Mouse (Mus musculus) T-helper 1 cell (primary cell): Measurements from ENCODE around the gene Sft2d1.
"Not testable (repeated sequence)": the region's sequence is repeated elsewhere in the genome, so short reads cannot be mapped to it uniquely, and the experiment has no call there.

ENCODE experiments used
- in situ Hi-C: fragments of 300-600 bp; cut with MboI, MseI; formaldehyde crosslinking; loops from one replicate; pipeline ENCODE4 v1.15.1; 2025; ENCODE audit warnings: high pct_unique_total_duplicates

The Sft2d1 gene

GRCm38 (mm10) chr17:8310838-8311614 lies at the start of gene Sft2d1:
Gene Sft2d1 (plus strand): TSS chr17:8311102.
- in situ Hi-C loops, result no loop called here

GRCm38 (mm10) chr17:8264638-8265037 lies 46.3 kb upstream of the Sft2d1 start:
- in situ Hi-C loops, result not testable (repeated sequence)

GRCm38 (mm10) chr17:8272054-8272749 lies 38.7 kb upstream of the Sft2d1 start:
- in situ Hi-C loops, result no loop called here

GRCm38 (mm10) chr17:8272951-8273350 lies 38.0 kb upstream of the Sft2d1 start:
- in situ Hi-C loops, result no loop called here

GRCm38 (mm10) chr17:8276071-8276470 lies 34.8 kb upstream of the Sft2d1 start:
- in situ Hi-C loops, result no loop called here

- in situ Hi-C loops, result no loop called here
These were observed 34.2 kb upstream of the Sft2d1 start for GRCm38 (mm10) chr17:8276680-8277079.

- in situ Hi-C loops, result no loop called here
These were observed 33.6 kb upstream of the Sft2d1 start for GRCm38 (mm10) chr17:8277266-8277665.

GRCm38 (mm10) chr17:8278356-8278755 lies 32.5 kb upstream of the Sft2d1 start:
- in situ Hi-C loops, result no loop called here

GRCm38 (mm10) chr17:8282821-8283525 lies 27.9 kb upstream of the Sft2d1 start, which contains the start of gene Mpc1:
Gene Mpc1 (plus strand): TSS chr17:8282904.
- in situ Hi-C loops, result no loop called here

- in situ Hi-C loops, result no loop called here
These were observed 27.2 kb upstream of the Sft2d1 start for GRCm38 (mm10) chr17:8283526-8284253.

- in situ Hi-C loops, result no loop called here
These were observed 26.6 kb upstream of the Sft2d1 start for GRCm38 (mm10) chr17:8284254-8284661.

- in situ Hi-C loops, result no loop called here
These were observed 25.8 kb upstream of the Sft2d1 start for GRCm38 (mm10) chr17:8285056-8285455.

- in situ Hi-C loops, result no loop called here
These were observed 23.9 kb upstream of the Sft2d1 start for GRCm38 (mm10) chr17:8286987-8287386.

- in situ Hi-C loops, result no loop called here
These were observed 20.8 kb upstream of the Sft2d1 start for GRCm38 (mm10) chr17:8289993-8290679.

- in situ Hi-C loops, result no loop called here
These were observed 20.2 kb upstream of the Sft2d1 start for GRCm38 (mm10) chr17:8290736-8291135.

GRCm38 (mm10) chr17:8295825-8296224 lies 15.1 kb upstream of the Sft2d1 start:
- in situ Hi-C loops, result no loop called here

- in situ Hi-C loops, result no loop called here
These were observed 14.5 kb upstream of the Sft2d1 start for GRCm38 (mm10) chr17:8296313-8296844.

- in situ Hi-C loops, result no loop called here
These were observed 13.2 kb upstream of the Sft2d1 start for GRCm38 (mm10) chr17:8297746-8298145.

GRCm38 (mm10) chr17:8298281-8298680 lies 12.6 kb upstream of the Sft2d1 start:
- in situ Hi-C loops, result no loop called here

GRCm38 (mm10) chr17:8299524-8299923 lies 11.4 kb upstream of the Sft2d1 start:
- in situ Hi-C loops, result no loop called here

GRCm38 (mm10) chr17:8301515-8301914 lies 9.4 kb upstream of the Sft2d1 start:
- in situ Hi-C loops, result loop anchor here (5.0 kb wide), 1 partner anchor 104 kb away; no protein-coding TSS in a partner anchor
